Mouse (Mus musculus) MEL (cell line): ENCODE results near the gene Gldc.

ENCODE experiments used
- CTCF ChIP-seq, 3 experiments: IDR thresholded peaks in 2 of 3; conservative IDR thresholded peaks in 1 of 3; 2 replicates each; pipeline ENCODE4 v1.5.1; 2011 to 2012; ENCODE audit warnings: low read length in 3 of 3, low read depth in 2 of 3, mild to moderate bottlenecking in 2 of 3, improper control_type of control experiment in 1 of 3, inconsistent platforms in 1 of 3, mixed read lengths in 1 of 3, moderate library complexity in 1 of 3; ENCODE audit not compliant: control insufficient read depth in 1 of 3, insufficient read depth in 1 of 3, poor library complexity in 1 of 3, severe bottlenecking in 1 of 3
- USF2 ChIP-seq, 2 experiments: IDR thresholded peaks; 2 replicates each; pipeline ENCODE4 v1.6.1; 2011 to 2012; ENCODE audit warnings: improper control_type of control experiment in 2 of 2, low read length in 2 of 2, borderline replicate concordance in 1 of 2, inconsistent platforms in 1 of 2, low read depth in 1 of 2, mild to moderate bottlenecking in 1 of 2; ENCODE audit not compliant: insufficient read depth in 1 of 2

DNA sequence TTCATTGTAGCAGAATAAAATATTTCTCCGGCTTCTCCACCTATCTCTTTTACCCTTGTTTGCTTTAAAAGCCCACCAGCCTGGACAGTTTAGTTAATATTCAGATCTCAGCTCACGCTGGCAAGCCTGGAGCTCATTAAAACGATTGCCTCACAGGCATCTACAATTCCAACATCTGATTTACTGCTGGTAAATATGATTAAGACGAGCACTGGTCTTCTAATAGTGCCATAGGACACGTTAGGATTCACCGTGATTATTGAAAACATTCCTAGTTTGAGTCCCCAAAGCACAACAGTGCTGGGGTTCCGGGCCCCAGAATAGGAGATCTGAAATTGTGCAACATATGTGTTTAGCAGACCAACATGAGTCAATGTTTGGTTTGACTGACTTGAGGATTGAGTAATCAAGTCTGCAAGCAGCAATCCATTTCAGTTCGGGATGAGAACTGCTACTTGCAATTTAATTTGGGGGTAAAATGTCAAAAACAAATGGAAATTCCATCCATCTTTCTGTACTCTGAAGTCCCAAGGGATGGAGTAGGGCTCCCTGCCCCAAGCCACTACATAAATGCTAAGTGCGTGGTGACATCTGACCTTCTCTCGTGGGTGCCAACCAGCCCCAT is 67.9 kb downstream of the Gldc start:
- TF ChIP-seq USF2 (IDR thresholded peaks at IDR 0.05; ENCODE audit: borderline replicate concordance in 1 of 2, insufficient read depth in 1 of 2, low read depth in 1 of 2, low read length in 2 of 2) = no peak
- TF ChIP-seq CTCF (IDR thresholded peaks at IDR 0.05 in 2 of 3, conservative IDR thresholded peaks at IDR 0.05 in 1 of 3; ENCODE audit: control insufficient read depth in 1 of 3, insufficient read depth in 1 of 3, low read depth in 2 of 3, low read length in 3 of 3, poor library complexity in 1 of 3, severe bottlenecking in 1 of 3) = no peak
